ENCODE assay signal across 19 mouse cellular contexts in the genomic region with DNA sequence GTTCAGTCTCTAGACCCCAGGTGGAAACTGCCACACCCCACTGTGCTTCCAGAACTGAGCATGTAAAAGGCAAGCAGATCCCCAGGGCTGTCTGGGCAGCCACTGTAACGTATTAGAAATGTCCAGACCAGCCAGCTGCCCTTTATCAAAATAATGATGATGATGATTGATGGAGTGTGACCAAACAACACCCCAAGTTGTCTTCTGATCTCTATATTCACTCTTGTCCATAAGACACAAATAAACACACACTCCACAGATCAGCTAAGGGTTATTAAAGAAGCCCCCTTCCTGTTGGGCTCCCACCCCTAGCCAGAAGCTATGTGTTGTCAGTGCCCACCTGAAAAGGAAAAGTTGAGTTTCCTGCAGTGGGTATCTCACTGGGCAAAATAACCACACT.
"Had no signal": no experiment of that assay in that cellular context is flagged by ENCODE, and none has a peak within 500 bp of the region (broad histone marks: within the 10 kb centered on the region; RNA-seq: fewer than 3 reads in every experiment).

No protein-coding gene starts in this region.

- H3K27me3 ChIP-seq: liver, embryonic 12.5 days; midbrain, embryonic 12.5 days; neural tube, embryonic 13.5 days; neural tube, embryonic 15.5 days had no signal

- H3K4me1 ChIP-seq: liver, embryonic 12.5 days; midbrain, embryonic 10.5 days; midbrain, embryonic 12.5 days; neural tube, embryonic 15.5 days had no signal

- H3K27ac ChIP-seq: liver, embryonic 12.5 days; liver, embryonic 14.5 days; midbrain, embryonic 10.5 days; midbrain, embryonic 12.5 days; neural tube, embryonic 13.5 days; neural tube, embryonic 15.5 days had no signal

- DNase-seq: lung, adult 18-20 months; lung, postnatal 4 days; midbrain, embryonic 14.5 days; retina, postnatal 1 day; right cerebral cortex, adult 18-20 months; right cerebral cortex, postnatal 25 days; right cerebral cortex, postnatal 4 days; spleen, adult 18-20 months; thymus, adult 18-20 months; thymus, postnatal 14 days; thymus, postnatal 36 days had no signal

- H3K4me2 ChIP-seq: liver, embryonic 12.5 days; midbrain, embryonic 12.5 days; neural tube, embryonic 13.5 days; neural tube, embryonic 15.5 days had no signal

- H3K36me3 ChIP-seq: liver, embryonic 12.5 days; midbrain, embryonic 10.5 days; midbrain, embryonic 12.5 days; neural tube, embryonic 13.5 days; neural tube, embryonic 15.5 days had no signal

- ATAC-seq: liver, embryonic 12.5 days; midbrain, embryonic 16.5 days had no signal

- H3K9me3 ChIP-seq: liver, embryonic 12.5 days; midbrain, embryonic 10.5 days; midbrain, embryonic 12.5 days; neural tube, embryonic 13.5 days; neural tube, embryonic 15.5 days had no signal

- H3K4me3 ChIP-seq: liver, embryonic 12.5 days; midbrain, embryonic 10.5 days; midbrain, embryonic 12.5 days; myocyte; neural tube, embryonic 13.5 days; neural tube, embryonic 15.5 days had no signal

- H3K9ac ChIP-seq: liver, embryonic 12.5 days; liver, embryonic 14.5 days; midbrain, embryonic 12.5 days; neural tube, embryonic 13.5 days; neural tube, embryonic 15.5 days had no signal
